Mouse (Mus musculus): Measurements from ENCODE around the gene Mrpl52.

The Mrpl52 gene

GRCm38 (mm10) chr14:54471467-54471866 is 44.8 kb downstream of the Mrpl52 start:
- DNase-seq (ENCODE audit: low read depth, low spot score), result no peak

GRCm38 (mm10) chr14:54472671-54473070 is 46.0 kb downstream of the Mrpl52 start:
- no peak for DNase-seq (ENCODE audit: low read depth, low spot score)

- DNase-seq (ENCODE audit: low read depth, low spot score), result no peak
Observed at GRCm38 (mm10) chr14:54474744-54475143, 48.0 kb downstream of the Mrpl52 start.

- DNase-seq (ENCODE audit: low read depth, low spot score), result no peak
Observed at GRCm38 (mm10) chr14:54475941-54476844, 49.5 kb downstream of the Mrpl52 start, which contains the start of gene Rem2. TSS of gene Rem2 (plus strand) at chr14:54476100.

GRCm38 (mm10) chr14:54477172-54477909 is 50.6 kb downstream of the Mrpl52 start:
- DNase-seq (ENCODE audit: low read depth, low spot score), result no peak
